14 mouse cellular contexts compared by ENCODE assay signal in the genomic region with DNA sequence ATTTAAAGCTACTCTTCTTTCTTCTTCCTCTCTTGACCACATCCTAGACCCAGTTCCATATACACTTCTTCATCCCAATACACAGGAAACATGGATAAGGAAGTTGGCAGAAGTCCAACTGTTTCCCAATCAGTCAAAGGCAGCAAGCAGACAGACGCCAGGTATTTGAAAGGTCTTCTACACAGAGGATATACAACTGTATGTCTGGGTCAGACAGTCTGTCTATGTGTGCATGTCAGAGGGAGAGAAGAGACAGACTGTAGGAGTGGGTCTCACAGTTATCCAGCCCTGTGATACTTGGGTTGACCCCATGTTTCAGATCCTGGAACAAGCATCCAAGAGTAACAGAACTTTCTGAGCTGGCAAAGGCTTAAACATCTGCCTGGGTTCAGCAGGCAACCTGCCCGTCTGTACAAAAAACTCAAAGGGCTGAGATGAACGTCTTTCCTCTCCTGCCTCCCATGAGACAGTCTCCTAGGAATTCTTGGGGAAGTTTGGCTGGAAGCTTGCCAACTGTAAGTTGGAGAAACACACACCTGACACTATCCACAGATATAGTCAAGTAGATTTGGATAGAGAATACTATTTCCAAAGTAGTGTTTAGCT. TPM values are rescaled to one million over a fixed set of nuclear protein-coding genes. Genes with fewer than 3 reads are reported as not detected.
DNase-seq lines count a peak whose midpoint lies in the region; TF ChIP-seq lines count a peak whose summit lies in the region.
"Had no signal": no experiment of that assay in that cellular context is flagged by ENCODE, and none has a peak within 500 bp of the region (broad histone marks: within the 10 kb centered on the region; RNA-seq: fewer than 3 reads in every experiment).

No protein-coding gene starts in this region.

- H3K27me3 ChIP-seq in liver, adult 2 months (ENCODE audit: control insufficient read depth, insufficient read depth, low read length), result no peaks in the 10 kb centered on the region
- H3K27me3 ChIP-seq: embryonic facial prominence, embryonic 12.5 days; liver, embryonic 13.5 days had no signal

- H3K9ac ChIP-seq in liver, adult 2 months (ENCODE audit: low read depth, low read length), result no peak overlapping the region
- H3K9ac ChIP-seq: embryonic facial prominence, embryonic 12.5 days; liver, embryonic 13.5 days had no signal

- no peak for DNase-seq in gastrocnemius, adult 2 months
- no peak for DNase-seq in gastrocnemius, postnatal 4 days (ENCODE audit: low spot score in 2 of 2)
- DNase-seq in liver, adult 2 months (ENCODE audit: extremely low read depth, low read depth, low spot score), result peak; percentile 83
- DNase-seq in liver, result no peak
- peak; percentile 79 for DNase-seq in lung, postnatal 36 days
- no peak for DNase-seq in testis, postnatal 10 days (ENCODE audit: low spot score)
- DNase-seq in cerebellum, adult 11 months, result no peak
- DNase-seq: gastrocnemius, postnatal 36 days; kidney, postnatal 14 days; liver, embryonic 13.5 days had no signal

- H3K79me2 ChIP-seq in liver, adult 2 months (ENCODE audit: control insufficient read depth, insufficient read depth, low read length), result no peaks in the 10 kb centered on the region

- H3K4me3 ChIP-seq in gastrocnemius, adult 2 months, result no peak overlapping the region
- H3K4me3 ChIP-seq in liver, adult 2 months (ENCODE audit: insufficient read depth, low read depth, low read length), result no peak overlapping the region
- H3K4me3 ChIP-seq in brown adipose tissue, adult 24 weeks (ENCODE audit: insufficient read depth, low read depth, low read length), result no peak overlapping the region
- H3K4me3 ChIP-seq: embryonic facial prominence, embryonic 12.5 days; liver, embryonic 13.5 days had no signal

- no peak for TF ChIP-seq POLR2A in liver, adult 2 months (IDR thresholded peaks at IDR 0.05; ENCODE audit: extremely low read depth, insufficient read depth, low read length)

- 0 out of 2 replicates have a peak, but pooled peaks cover 2% of the 10 kb centered on the region for H3K36me3 ChIP-seq in liver, adult 2 months (ENCODE audit: control insufficient read depth, insufficient read depth, low read length)
- H3K36me3 ChIP-seq: liver, embryonic 13.5 days had no signal

- 15% methylated on average over 3 of the region's 3 CpGs for WGBS in liver, adult 2 months

- no peak for TF ChIP-seq CTCF in gastrocnemius, adult 2 months (IDR thresholded peaks at IDR 0.05)
- TF ChIP-seq CTCF in liver, adult 2 months (IDR thresholded peaks at IDR 0.05; ENCODE audit: low read depth, low read length), result no peak

- peaks cover 8% of the 10 kb centered on the region; the same call in 1 of the 2 replicates for H3K4me1 ChIP-seq in liver, adult 2 months (ENCODE audit: control insufficient read depth, insufficient read depth, low read length)
- H3K4me1 ChIP-seq in brown adipose tissue, adult 24 weeks (ENCODE audit: control insufficient read depth, insufficient read depth, insufficient read length, low read length), result peaks cover 27% of the 10 kb centered on the region

- peak overlapping the region; percentile 41; the same call in 1 of the 2 replicates for H3K27ac ChIP-seq in gastrocnemius, adult 2 months
- H3K27ac ChIP-seq in liver, adult 2 months (replicated peaks; ENCODE audit: insufficient read depth, low read depth, low read length), result no peak overlapping the region
- H3K27ac ChIP-seq in brown adipose tissue, adult 24 weeks (replicated peaks; ENCODE audit: low read depth, low read length), result peak overlapping the region; percentile 62
- H3K27ac ChIP-seq: embryonic facial prominence, embryonic 12.5 days; hindbrain, postnatal 0 days; liver, embryonic 13.5 days had no signal

- intact Hi-C loops in gastrocnemius, adult 2 months (cut with DNase I), result no loop called here

RNA-seq across cellular contexts. Expression of a gene that starts 46.2 kb away (rescaled TPM):
- total RNA-seq in gastrocnemius, adult 2 months (2021), result 10 to 100 TPM; 71.5 to 81.6 TPM
- 10 to 100 TPM; 90.4 to 99.7 TPM for total RNA-seq in gastrocnemius, postnatal 4 days (2021)
- total RNA-seq in liver, adult 2 months (2014; rRNA removed), result 12.8 and 17.6 TPM in 2 replicates
- 5.2 and 5.6 TPM in 2 replicates for polyA plus RNA-seq in liver, adult 2 months (2012; rRNA removed)
- polyA plus RNA-seq in brown adipose tissue, adult 24 weeks (2012; ENCODE audit: insufficient read depth, insufficient read length, missing spikeins), result 63.4 and 130 TPM in 2 replicates
- polyA plus RNA-seq: activated CD4-positive, CD25-positive, alpha-beta regulatory T cell, adult 4 months had no signal

Comparison
In these comparisons a context has a peak if more than half of its experiments do, and no peak if none do; other contexts are left out.
1. DNase-seq: peak in liver, adult 2 months (single experiment) and lung, postnatal 36 days (single experiment); none in gastrocnemius, adult 2 months (single experiment), gastrocnemius, postnatal 4 days (0 of 2), liver (single experiment), testis, postnatal 10 days (single experiment) and cerebellum, adult 11 months (single experiment).